Mouse (Mus musculus) heart, postnatal 0 days (tissue): ENCODE data around the gene Tpbpa.

Source experiments
- CTCF ChIP-seq: IDR thresholded peaks from 2 replicates; pipeline ENCODE4 v1.5.1; 2016; ENCODE audit warnings: antibody characterized with exemption, control low read depth, low read depth
- EP300 ChIP-seq: IDR thresholded peaks from 2 replicates; pipeline ENCODE4 v1.6.1; 2016; ENCODE audit warnings: antibody characterized with exemption, low read depth

- TF ChIP-seq CTCF = no peak
- no peak for TF ChIP-seq EP300
Measured at GRCm38 (mm10) chr13:60961706-60962105, 19.9 kb upstream of the Tpbpa start.
